Mouse (Mus musculus): ENCODE measurements around the gene Vmn1r175.
"Not testable (repeated sequence)": the region's sequence is repeated elsewhere in the genome, so short reads cannot be mapped to it uniquely, and the experiment has no call there.

The Vmn1r175 gene

DNA sequence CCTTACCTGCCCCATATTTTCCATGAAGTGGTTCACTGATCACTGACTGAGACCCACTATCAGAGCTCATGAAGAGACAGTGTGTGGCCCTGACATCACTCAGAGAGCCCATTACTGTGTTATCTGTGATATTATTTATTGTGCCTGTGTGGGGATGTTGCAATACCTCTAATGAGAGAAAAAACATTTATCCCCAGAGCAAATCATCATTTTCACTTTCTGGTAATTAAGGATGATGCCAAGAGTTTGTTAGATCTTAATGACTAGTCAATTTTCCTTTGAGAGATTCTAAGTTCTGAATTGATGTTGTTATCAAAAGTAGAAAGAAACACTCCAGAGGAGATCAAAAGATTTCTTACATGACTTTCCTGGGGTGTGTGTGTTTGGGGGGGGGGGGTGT, at the start of gene Vmn1r175:
Gene Vmn1r175 (minus strand): TSS at position 101 of the 400 bp plus-strand sequence.
- in situ Hi-C loops (cut with MboI, MseI): not testable (repeated sequence)

DNA sequence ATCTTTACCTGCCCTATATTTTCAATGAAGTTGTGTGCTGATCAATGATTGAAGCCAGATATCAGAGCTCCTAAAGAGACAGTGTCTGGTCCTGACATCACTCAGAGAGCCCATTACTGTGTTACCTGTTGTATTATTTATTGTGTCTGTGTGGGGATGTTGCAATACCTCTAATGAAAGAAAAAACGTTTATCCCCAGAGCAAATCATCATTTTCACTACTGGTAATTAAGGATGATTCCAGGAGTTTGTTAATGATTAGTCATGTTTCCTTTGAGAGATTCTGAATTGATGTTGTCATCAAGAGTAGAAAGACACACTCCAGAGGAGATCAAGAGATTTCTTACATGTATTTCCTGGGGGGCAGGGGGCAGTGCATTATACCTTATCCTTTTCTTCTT, 26.8 kb upstream of the Vmn1r175 start, which contains the start of gene Vmn1r176:
Gene Vmn1r176 (minus strand): TSS at position 101 of the 400 bp plus-strand sequence.
- in situ Hi-C loops (cut with MboI, MseI): not testable (repeated sequence)

- in situ Hi-C loops (cut with MboI, MseI): no loop called here
Measured at GRCm38 (mm10) chr7:23784526-23784925, 25.9 kb downstream of the Vmn1r175 start.
